Mouse (Mus musculus) bone marrow, adult 2 months (tissue): ENCODE results near the gene Syn3.

Experiments
- CTCF ChIP-seq: fragments of 200-500 bp; IDR thresholded peaks from 2 replicates; pipeline ENCODE4 v1.5.1; 2011; ENCODE audit warnings: low read length, control low read depth; ENCODE audit not compliant: control insufficient read depth, insufficient read depth
- POLR2A ChIP-seq: fragments of 200-500 bp; IDR thresholded peaks from 2 replicates; pipeline ENCODE4 v1.6.1; 2011; ENCODE audit warnings: low read depth, mild to moderate bottlenecking, control low read depth, low read length, borderline replicate concordance; ENCODE audit not compliant: control insufficient read depth

DNA sequence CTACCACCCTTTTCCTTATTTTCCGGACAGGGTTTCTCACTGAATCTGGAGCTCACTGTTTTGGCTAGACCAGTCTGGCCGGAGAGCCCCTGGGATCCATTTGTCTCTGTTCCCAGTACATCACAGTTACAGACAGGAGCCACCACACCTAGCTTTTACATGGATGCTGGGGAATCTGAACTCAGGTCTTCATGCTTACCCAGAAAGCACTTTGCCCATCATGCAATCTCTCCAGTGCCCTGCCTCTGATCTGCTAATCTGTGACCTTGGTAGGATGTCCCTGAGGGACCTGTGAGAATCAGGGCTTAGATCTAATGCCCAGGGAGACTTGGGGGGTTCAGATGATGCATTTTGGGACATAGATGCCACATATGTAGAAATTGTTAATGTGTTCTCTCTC lies 373.3 kb downstream of the Syn3 start:
- TF ChIP-seq POLR2A (no peak), CTCF (no peak)
